Mouse (Mus musculus): ENCODE results near the gene Syn3. TPM values are rescaled to one million over a fixed set of nuclear protein-coding genes. Genes with fewer than 3 reads are reported as not detected.
"Not testable (repeated sequence)": the region's sequence is repeated elsewhere in the genome, so short reads cannot be mapped to it uniquely, and the experiment has no call there.

Gene Syn3
- total and polyA plus RNA-seq, 2 experiments from 2014 or later = 18.3 to 67.4 TPM

GRCm38 (mm10) chr10:86034007-86034728 lies 464.5 kb downstream of the Syn3 start:
- Histone ChIP-seq H3K4me1 (ENCODE audit: insufficient read depth, low read length) (no peaks in the 10 kb centered on the region), H3K4me2 (ENCODE audit: low read depth, low read length) (no peak overlapping the region), H3K27ac (no peak overlapping the region), H3K36me3 (ENCODE audit: insufficient read depth, low read length) (no peaks in the 10 kb centered on the region; the same call in 1 of the 2 replicates), H3K4me3 (ENCODE audit: low read length) (no peak overlapping the region), H3K9me3 (ENCODE audit: low read length) (no peaks in the 10 kb centered on the region), H3K9ac (replicated peaks; ENCODE audit: low read length) (no peak overlapping the region), H3K27me3 (ENCODE audit: insufficient read depth, low read length) (no peaks in the 10 kb centered on the region)
- no peak for TF ChIP-seq CTCF (IDR thresholded peaks at IDR 0.05; ENCODE audit: low read depth)
- WGBS = 71% methylated on average over 2 of the region's 2 CpGs
- DNase-seq (ENCODE audit: low spot score) (no peak), ATAC-seq (no peak)

- 81% methylated on average over 3 of the region's 3 CpGs for WGBS
- Histone ChIP-seq H3K9ac (replicated peaks; ENCODE audit: low read length) (no peak overlapping the region), H3K27ac (no peak overlapping the region), H3K9me3 (ENCODE audit: low read length) (no peaks in the 10 kb centered on the region), H3K4me3 (ENCODE audit: low read length) (no peak overlapping the region), H3K4me2 (ENCODE audit: low read depth, low read length) (no peak overlapping the region), H3K4me1 (ENCODE audit: insufficient read depth, low read length) (no peaks in the 10 kb centered on the region), H3K27me3 (ENCODE audit: insufficient read depth, low read length) (no peaks in the 10 kb centered on the region), H3K36me3 (ENCODE audit: insufficient read depth, low read length) (no peaks in the 10 kb centered on the region; the same call in 1 of the 2 replicates)
- no peak for TF ChIP-seq CTCF (IDR thresholded peaks at IDR 0.05; ENCODE audit: low read depth)
- DNase-seq (ENCODE audit: low spot score) = no peak
- ATAC-seq = peak; percentile 47; the same call in 1 of the 2 replicates
These were observed 466.2 kb downstream of the Syn3 start for GRCm38 (mm10) chr10:86032517-86032916.

GRCm38 (mm10) chr10:86030743-86031142 lies 468.0 kb downstream of the Syn3 start:
- ATAC-seq = no peak

GRCm38 (mm10) chr10:86026807-86027206 lies 471.9 kb downstream of the Syn3 start:
- DNase-seq (ENCODE audit: low spot score); H3K27me3 ChIP-seq (ENCODE audit: insufficient read depth, low read length); H3K36me3 ChIP-seq (ENCODE audit: insufficient read depth, low read length); H3K9ac ChIP-seq (replicated peaks; ENCODE audit: low read length); H3K4me2 ChIP-seq (ENCODE audit: low read depth, low read length); H3K4me3 ChIP-seq (ENCODE audit: low read length); H3K4me1 ChIP-seq (ENCODE audit: insufficient read depth, low read length); ATAC-seq; H3K9me3 ChIP-seq (ENCODE audit: low read length); H3K27ac ChIP-seq: not testable (repeated sequence)
- WGBS = 86% methylated on average over 1 of the region's 1 CpGs

More at GRCm38 (mm10) chr10:86030743-86031142, 468.0 kb downstream of the Syn3 start:
- no peak overlapping the region for H3K27ac ChIP-seq
- no peak for DNase-seq (ENCODE audit: low spot score)
- no peaks in the 10 kb centered on the region for H3K4me1 ChIP-seq (ENCODE audit: insufficient read depth, low read length)
- no peak overlapping the region for H3K4me2 ChIP-seq (ENCODE audit: low read depth, low read length)
- WGBS = 87% methylated on average over 7 of the region's 7 CpGs
- H3K9me3 ChIP-seq (ENCODE audit: low read length) = no peaks in the 10 kb centered on the region
- H3K36me3 ChIP-seq (ENCODE audit: insufficient read depth, low read length) = no peaks in the 10 kb centered on the region; the same call in 1 of the 2 replicates
- no peak overlapping the region for H3K4me3 ChIP-seq (ENCODE audit: low read length)
- TF ChIP-seq CTCF (IDR thresholded peaks at IDR 0.05; ENCODE audit: low read depth) = no peak
- H3K27me3 ChIP-seq (ENCODE audit: insufficient read depth, low read length) = no peaks in the 10 kb centered on the region
- no peak overlapping the region for H3K9ac ChIP-seq (replicated peaks; ENCODE audit: low read length)

GRCm38 (mm10) chr10:86026354-86026753 lies 472.3 kb downstream of the Syn3 start:
- Histone ChIP-seq H3K36me3 (ENCODE audit: insufficient read depth, low read length) (no peaks in the 10 kb centered on the region; the same call in 1 of the 2 replicates), H3K27ac (no peak overlapping the region), H3K9me3 (ENCODE audit: low read length) (no peaks in the 10 kb centered on the region), H3K9ac (replicated peaks; ENCODE audit: low read length) (no peak overlapping the region), H3K4me1 (ENCODE audit: insufficient read depth, low read length) (0 out of 2 replicates have a peak, but pooled peaks cover 2% of the 10 kb centered on the region), H3K4me3 (ENCODE audit: low read length) (no peak overlapping the region), H3K4me2 (ENCODE audit: low read depth, low read length) (no peak overlapping the region), H3K27me3 (ENCODE audit: insufficient read depth, low read length) (no peaks in the 10 kb centered on the region)
- TF ChIP-seq CTCF (IDR thresholded peaks at IDR 0.05; ENCODE audit: low read depth) = no peak
- WGBS = 93% methylated on average over 3 of the region's 3 CpGs
- ATAC-seq = no peak
- no peak for DNase-seq (ENCODE audit: low spot score)

- 89% methylated on average over 2 of the region's 2 CpGs for WGBS
- 0 out of 2 replicates have a peak, but pooled peaks cover 6% of the 10 kb centered on the region for H3K4me1 ChIP-seq (ENCODE audit: insufficient read depth, low read length)
- H3K9me3 ChIP-seq (ENCODE audit: low read length) = no peaks in the 10 kb centered on the region
- TF ChIP-seq CTCF (IDR thresholded peaks at IDR 0.05; ENCODE audit: low read depth) = no peak
- no peak overlapping the region for H3K4me3 ChIP-seq (ENCODE audit: low read length)
- no peak overlapping the region for H3K9ac ChIP-seq (replicated peaks; ENCODE audit: low read length)
- no peaks in the 10 kb centered on the region for H3K27me3 ChIP-seq (ENCODE audit: insufficient read depth, low read length)
- no peak overlapping the region for H3K27ac ChIP-seq
- H3K36me3 ChIP-seq (ENCODE audit: insufficient read depth, low read length) = no peaks in the 10 kb centered on the region; the same call in 1 of the 2 replicates
- DNase-seq (ENCODE audit: low spot score) (no peak), ATAC-seq (no peak)
- no peak overlapping the region for H3K4me2 ChIP-seq (ENCODE audit: low read depth, low read length)
These were observed 472.8 kb downstream of the Syn3 start for GRCm38 (mm10) chr10:86025906-86026305.

GRCm38 (mm10) chr10:86023149-86023548 lies 475.5 kb downstream of the Syn3 start:
- H3K36me3 ChIP-seq (ENCODE audit: insufficient read depth, low read length) = no peaks in the 10 kb centered on the region
- no peak overlapping the region; the same call in 1 of the 2 replicates for H3K4me3 ChIP-seq (ENCODE audit: low read length)
- DNase-seq (ENCODE audit: low spot score) (no peak), ATAC-seq (no peak)
- H3K4me1 ChIP-seq (ENCODE audit: insufficient read depth, low read length) = 0 out of 2 replicates have a peak, but pooled peaks cover 6% of the 10 kb centered on the region
- no peaks in the 10 kb centered on the region for H3K9me3 ChIP-seq (ENCODE audit: low read length)
- no peak for TF ChIP-seq CTCF (IDR thresholded peaks at IDR 0.05; ENCODE audit: low read depth)
- H3K4me2 ChIP-seq (ENCODE audit: low read depth, low read length) = peak overlapping the region; percentile 85
- no peak overlapping the region for H3K9ac ChIP-seq (replicated peaks; ENCODE audit: low read length)
- H3K27me3 ChIP-seq (ENCODE audit: insufficient read depth, low read length) = no peaks in the 10 kb centered on the region
- no peak overlapping the region for H3K27ac ChIP-seq

Data from hindbrain, postnatal 0 days (tissue).